Mouse (Mus musculus) E14TG2a.4 (cell line): ENCODE data around the gene Prn.

Source experiments
- CTCF ChIP-seq: conservative IDR thresholded peaks from 2 replicates; pipeline ENCODE4 v1.5.1; 2014; ENCODE audit warnings: low read length
- NANOG ChIP-seq: IDR thresholded peaks from 2 replicates; pipeline ENCODE4 v1.6.1; 2014; ENCODE audit warnings: borderline replicate concordance, low read length, mixed read lengths

GRCm38 (mm10) chr2:131956336-131957256 lies 46.8 kb downstream of the Prn start:
- TF ChIP-seq CTCF = no peak
- no peak for TF ChIP-seq NANOG
